11 mouse cellular contexts compared by ENCODE assay signal in the genomic region with DNA sequence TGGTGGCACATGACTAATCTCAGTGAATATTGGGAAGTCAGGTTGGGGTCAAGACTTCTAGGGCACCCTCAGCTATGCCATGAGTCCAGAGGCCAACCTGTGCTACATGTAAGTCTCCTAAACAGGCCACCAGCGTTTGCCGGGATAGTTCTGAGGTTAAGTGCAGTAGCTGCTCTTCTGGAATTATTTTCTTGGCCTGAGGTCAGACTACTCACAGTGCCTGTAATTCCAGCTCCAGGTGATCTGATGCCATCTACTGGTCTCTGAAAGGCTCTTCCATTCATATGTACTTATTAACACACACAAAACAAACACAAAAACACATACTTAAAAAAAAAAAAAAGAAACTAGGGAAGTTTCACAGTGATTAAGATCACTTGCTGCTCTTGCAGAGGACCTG. TPM values are rescaled to one million over a fixed set of nuclear protein-coding genes. Genes with fewer than 3 reads are reported as not detected.
DNase-seq lines count a peak whose midpoint lies in the region; ATAC-seq and TF ChIP-seq lines count a peak whose summit lies in the region.
"Had no signal": no experiment of that assay in that cellular context is flagged by ENCODE, and none has a peak within 500 bp of the region (broad histone marks: within the 10 kb centered on the region; RNA-seq: fewer than 3 reads in every experiment).

No protein-coding gene starts in this region.

- H3K9me3 ChIP-seq in kidney, embryonic 15.5 days (replicated peaks), result no peaks in the 10 kb centered on the region
- no peaks in the 10 kb centered on the region for H3K9me3 ChIP-seq in lung, embryonic 16.5 days (ENCODE audit: control insufficient read depth, low read length)
- no peaks in the 10 kb centered on the region for H3K9me3 ChIP-seq in midbrain, embryonic 11.5 days (ENCODE audit: control insufficient read depth, low read length)
- H3K9me3 ChIP-seq: embryonic facial prominence, embryonic 13.5 days had no signal

- H3K4me1 ChIP-seq in kidney, adult 2 months (ENCODE audit: control insufficient read depth, insufficient read depth, low read length), result peaks cover 3% of the 10 kb centered on the region; the same call in 1 of the 2 replicates
- H3K4me1 ChIP-seq in kidney, embryonic 15.5 days, result no peaks in the 10 kb centered on the region
- peaks cover 6% of the 10 kb centered on the region; the same call in 1 of the 2 replicates for H3K4me1 ChIP-seq in lung, embryonic 16.5 days (replicated peaks; ENCODE audit: control insufficient read depth, insufficient read depth, low read length)
- H3K4me1 ChIP-seq in midbrain, embryonic 11.5 days (ENCODE audit: control insufficient read depth, insufficient read depth, low read length), result no peaks in the 10 kb centered on the region
- H3K4me1 ChIP-seq: embryonic facial prominence, embryonic 13.5 days had no signal

- H3K27ac ChIP-seq in kidney, adult 2 months (ENCODE audit: insufficient read depth, low read depth, low read length), result no peak overlapping the region
- H3K27ac ChIP-seq in kidney, embryonic 15.5 days, result no peak overlapping the region
- no peak overlapping the region for H3K27ac ChIP-seq in lung, embryonic 16.5 days (ENCODE audit: low read length)
- no peak overlapping the region for H3K27ac ChIP-seq in midbrain, embryonic 11.5 days (ENCODE audit: low read depth, low read length)
- H3K27ac ChIP-seq: embryonic facial prominence, embryonic 13.5 days had no signal

- TF ChIP-seq POLR2A in kidney, adult 2 months (IDR thresholded peaks at IDR 0.05; ENCODE audit: low read depth, low read length), result no peak

- peak; percentile 35 for TF ChIP-seq CTCF in kidney, adult 2 months (conservative IDR thresholded peaks at IDR 0.05; ENCODE audit: insufficient read depth, insufficient read length, low read depth, low read length)

- DNase-seq in adrenal gland, adult (ENCODE audit: inconsistent age in 2 of 2, low spot score in 1 of 2), result peak; percentile 36 to 65
- DNase-seq in adrenal gland, adult 8-10 months, result no peak
- DNase-seq in kidney, adult 2 months, result peak; percentile 72
- peak; percentile 41 to 53 for DNase-seq in cerebellum, postnatal 10 days
- no peak for DNase-seq in midbrain, embryonic 11.5 days (ENCODE audit: low spot score, missing footprints)
- DNase-seq: B cell, adult 2 months; right cerebral cortex, postnatal 25 days had no signal

- peaks cover 3% of the 10 kb centered on the region for H3K36me3 ChIP-seq in kidney, adult 2 months (ENCODE audit: control insufficient read depth, insufficient read depth, low read length)
- peaks cover 86% of the 10 kb centered on the region for H3K36me3 ChIP-seq in kidney, embryonic 15.5 days
- peaks cover 27% of the 10 kb centered on the region for H3K36me3 ChIP-seq in lung, embryonic 16.5 days (ENCODE audit: control insufficient read depth, insufficient read depth, low read length)
- H3K36me3 ChIP-seq in midbrain, embryonic 11.5 days (ENCODE audit: control insufficient read depth, insufficient read depth, low read length), result peaks cover 25% of the 10 kb centered on the region

- whole genome bisulfite sequencing in kidney, adult 2 months, result 8% methylated on average over 2 of the region's 2 CpGs
- 37% methylated on average over 2 of the region's 2 CpGs for WGBS in kidney, embryonic 15.5 days
- 53% methylated on average over 2 of the region's 2 CpGs for WGBS in lung, embryonic 16.5 days
- WGBS in midbrain, embryonic 11.5 days, result 82% methylated on average over 2 of the region's 2 CpGs

- no peaks in the 10 kb centered on the region for H3K27me3 ChIP-seq in kidney, adult 2 months (replicated peaks; ENCODE audit: control insufficient read depth, insufficient read depth, low read length)
- no peaks in the 10 kb centered on the region for H3K27me3 ChIP-seq in kidney, embryonic 15.5 days
- H3K27me3 ChIP-seq in lung, embryonic 16.5 days (ENCODE audit: control insufficient read depth, insufficient read depth, low read depth, low read length), result no peaks in the 10 kb centered on the region
- no peaks in the 10 kb centered on the region for H3K27me3 ChIP-seq in midbrain, embryonic 11.5 days (ENCODE audit: control insufficient read depth, insufficient read depth, low read length)
- H3K27me3 ChIP-seq: embryonic facial prominence, embryonic 13.5 days had no signal

- H3K4me2 ChIP-seq in kidney, embryonic 15.5 days, result no peak overlapping the region
- no peak overlapping the region for H3K4me2 ChIP-seq in lung, embryonic 16.5 days (ENCODE audit: low read depth, low read length)
- H3K4me2 ChIP-seq in midbrain, embryonic 11.5 days, result no peak overlapping the region
- H3K4me2 ChIP-seq: embryonic facial prominence, embryonic 13.5 days had no signal

- no peak overlapping the region for H3K9ac ChIP-seq in kidney, embryonic 15.5 days
- no peak overlapping the region for H3K9ac ChIP-seq in lung, embryonic 16.5 days (ENCODE audit: low read length)
- no peak overlapping the region for H3K9ac ChIP-seq in midbrain, embryonic 11.5 days (ENCODE audit: low read length)
- H3K9ac ChIP-seq: embryonic facial prominence, embryonic 13.5 days had no signal

- H3K4me3 ChIP-seq in kidney, adult 2 months (ENCODE audit: insufficient read depth, low read depth, low read length), result no peak overlapping the region
- H3K4me3 ChIP-seq in kidney, embryonic 15.5 days (replicated peaks), result no peak overlapping the region
- H3K4me3 ChIP-seq in lung, embryonic 16.5 days (ENCODE audit: low read length), result no peak overlapping the region
- no peak overlapping the region for H3K4me3 ChIP-seq in midbrain, embryonic 11.5 days (ENCODE audit: low read depth, low read length)
- H3K4me3 ChIP-seq: embryonic facial prominence, embryonic 13.5 days had no signal

- no peak for ATAC-seq in kidney, embryonic 15.5 days (replicated peaks; ENCODE audit: low FRiP score)
- ATAC-seq in lung, embryonic 16.5 days (ENCODE audit: low read depth), result peak; percentile 17; the same call in 1 of the 2 replicates
- ATAC-seq in frontal cortex, adult (ENCODE audit: low TSS enrichment), result no peak
- no peak for ATAC-seq in midbrain, embryonic 11.5 days (ENCODE audit: low FRiP score)

RNA-seq across cellular contexts. Expression of a gene that starts 13.5 kb away (rescaled TPM):
- total RNA-seq in adrenal gland, adult 8-10 months (2022), result 10 to 100 TPM; 71.9 to 94.0 (median 83.8) TPM
- 9.9 and 14.0 TPM in 2 replicates for polyA plus RNA-seq in kidney, adult 2 months (2012; rRNA removed)
- 183 and 188 TPM in 2 replicates for polyA plus RNA-seq in kidney, embryonic 15.5 days (2015; fragmentation: Nextera tagmentation; extraction: Ambion mirVana)
- 146 and 158 TPM in 2 replicates for polyA plus RNA-seq in lung, embryonic 16.5 days (2015; fragmentation: Nextera tagmentation; extraction: Ambion mirVana)
- polyA plus RNA-seq in midbrain, embryonic 11.5 days (2014; fragmentation: Nextera tagmentation; extraction: Ambion mirVana), result 193 and 196 TPM in 2 replicates

RNA-seq across cellular contexts. Expression of a gene that starts 39.7 kb away (rescaled TPM):
- 10 to 100 TPM; 16.2 to 20.8 (median 18.1) TPM for total RNA-seq in adrenal gland, adult 8-10 months (2022)
- 10.7 and 10.9 TPM in 2 replicates for polyA plus RNA-seq in kidney, adult 2 months (2012; rRNA removed)
- 22.8 TPM in 2 replicates for polyA plus RNA-seq in kidney, embryonic 15.5 days (2015; fragmentation: Nextera tagmentation; extraction: Ambion mirVana)
- 27.6 and 28.1 TPM in 2 replicates for polyA plus RNA-seq in lung, embryonic 16.5 days (2015; fragmentation: Nextera tagmentation; extraction: Ambion mirVana)
- polyA plus RNA-seq in midbrain, embryonic 11.5 days (2014; fragmentation: Nextera tagmentation; extraction: Ambion mirVana), result 29.7 and 31.4 TPM in 2 replicates

Comparison
In these comparisons a context has a peak if more than half of its experiments do, and no peak if none do; other contexts are left out.
1. DNase-seq: peak in adrenal gland, adult (2 of 2), kidney, adult 2 months (single experiment) and cerebellum, postnatal 10 days (2 of 2); none in adrenal gland, adult 8-10 months (single experiment) and midbrain, embryonic 11.5 days (single experiment).